Mouse (Mus musculus) brain, embryonic 14.5 days (tissue): ENCODE results near the gene Gm28374.

Source experiments
- CTCF ChIP-seq: fragments of 200-500 bp; IDR thresholded peaks from 2 replicates; pipeline ENCODE4 v1.5.1; 2012; ENCODE audit warnings: inconsistent platforms, mild to moderate bottlenecking, moderate library complexity, borderline replicate concordance; ENCODE audit not compliant: insufficient read depth, insufficient read length; ENCODE audit errors: extremely low read depth
- POLR2A ChIP-seq: fragments of 200-500 bp; IDR thresholded peaks from 2 replicates; pipeline ENCODE4 v1.6.1; 2012; ENCODE audit warnings: mild to moderate bottlenecking, inconsistent platforms, borderline replicate concordance; ENCODE audit not compliant: poor library complexity, insufficient read depth, insufficient read length, severe bottlenecking; ENCODE audit errors: extremely low read depth

GRCm38 (mm10) chr19:6063081-6063480 is 19.0 kb downstream of the Gm28374 start:
- no peak for TF ChIP-seq POLR2A
- no peak for TF ChIP-seq CTCF
